Mouse (Mus musculus): ENCODE measurements at regions not wholly inside any gene's neighbourhood (a gene's known extent, or its start where the extent isn't known, plus 50 kb on each side); places are given as distances from the start of the nearest gene placed in this dataset.

GRCm38 (mm10) chr12:109390978-109391377, 61.6 kb upstream of the Dlk1 start:
- TF ChIP-seq POLR2A (IDR thresholded peaks at IDR 0.05; ENCODE audit: low read depth, low read length) (no peak), CTCF (IDR thresholded peaks at IDR 0.05; ENCODE audit: extremely low read depth, insufficient read depth, insufficient read length, insufficient replicate concordance) (no peak)
